Mouse (Mus musculus) heart, adult 2 months (tissue): ENCODE data around the gene Msl3. TPM values are rescaled to one million over a fixed set of nuclear protein-coding genes. Genes with fewer than 3 reads are reported as not detected.
A peak's percentile ranks its signal among the peaks of the same experiment; 100 is the strongest.
"Not testable (repeated sequence)": the region's sequence is repeated elsewhere in the genome, so short reads cannot be mapped to it uniquely, and the experiment has no call there.

Experiments used
- DNase-seq, 2 experiments: peaks; one replicate each; pipeline ENCODE4 v3.0.0; 2021
- H3K27ac ChIP-seq: fragments of 200-600 bp; 2 replicates; pipeline ENCODE4 v1.8.1; 2022
- H3K27me3 ChIP-seq: fragments of 200-500 bp; 2 replicates; pipeline ENCODE4 v1.6.1; 2012; ENCODE audit warnings: mild to moderate bottlenecking, low read length, inconsistent platforms, mixed read lengths; ENCODE audit not compliant: control insufficient read depth, insufficient read depth
- H3K36me3 ChIP-seq: fragments of 200-500 bp; 2 replicates; pipeline ENCODE4 v1.6.1; 2012; ENCODE audit warnings: low read length, inconsistent platforms; ENCODE audit not compliant: control insufficient read depth, insufficient read depth
- H3K4me1 ChIP-seq: fragments of 200-500 bp; 2 replicates; pipeline ENCODE4 v1.6.1; 2011; ENCODE audit warnings: low read length; ENCODE audit not compliant: control insufficient read depth, insufficient read depth
- H3K4me3 ChIP-seq: fragments of 200-600 bp; 2 replicates; pipeline ENCODE4 v1.8.1; 2022
- H3K79me2 ChIP-seq: fragments of 200-500 bp; replicated peaks from 2 replicates; pipeline ENCODE4 v1.6.1; 2012; ENCODE audit warnings: mild to moderate bottlenecking, inconsistent platforms, low read length, moderate library complexity, mixed read lengths; ENCODE audit not compliant: control insufficient read depth, insufficient read depth
- H3K9ac ChIP-seq: fragments of 200-500 bp; 2 replicates; pipeline ENCODE4 v1.6.1; 2012; ENCODE audit warnings: low read depth, mild to moderate bottlenecking, control low read depth, inconsistent platforms, low read length, mixed read lengths
- CTCF ChIP-seq: fragments of 200-600 bp; IDR thresholded peaks from 2 replicates; pipeline ENCODE4 v1.8.1; 2022; ENCODE audit warnings: antibody characterized with exemption, mild to moderate bottlenecking, moderate library complexity
- EP300 ChIP-seq: fragments of 200-500 bp; IDR thresholded peaks from 2 replicates; pipeline ENCODE4 v1.6.1; 2011; ENCODE audit warnings: low read depth, low read length, control low read depth; ENCODE audit not compliant: insufficient read depth
- POLR2A ChIP-seq: fragments of 200-500 bp; IDR thresholded peaks from 2 replicates; pipeline ENCODE4 v1.6.1; 2011; ENCODE audit warnings: mild to moderate bottlenecking, low read depth, low read length, control low read depth; ENCODE audit not compliant: insufficient read depth
- WGBS: fragments of 180-500 bp; shearing (Covaris S2); methylation state at CpG from one replicate; pipeline ENCODE4 v1.1.7; 2018; 5-methylcytosine and 5-hydroxymethylcytosine counted together
- intact Hi-C: fragments of 180-260 bp; cut with DNase I; formaldehyde crosslinking; loops from one replicate; pipeline ENCODE4 v1.15.1; 2025
- polyA plus RNA-seq: library from polyadenylated mRNA; depleted of rRNA; stranded (reverse); fragments of >200 nt; gene quantifications from 2 replicates; pipeline ENCODE4 v1.2.3, GENCODE M21; 2012
- total RNA-seq, 2 experiments: library from RNA; stranded (reverse); gene quantifications; 2 replicates each; pipeline ENCODE4 v1.2.3; 2021

Gene Msl3
- total and polyA plus RNA-seq, 3 experiments = 23.0 to 56.0 (median 43.2) TPM

GRCm38 (mm10) chrX:168663982-168664689 lies 9.6 kb downstream of the Msl3 start:
- H3K27ac ChIP-seq = peak overlapping the region; percentile 23; the same call in 1 of the 2 replicates
- H3K36me3 ChIP-seq = no peaks in the 10 kb centered on the region; the same call in 1 of the 2 replicates
- intact Hi-C loops = no loop called here
- H3K9ac ChIP-seq = no peak overlapping the region
- no peak overlapping the region for H3K4me3 ChIP-seq
- H3K4me1 ChIP-seq = no peaks in the 10 kb centered on the region; the same call in 1 of the 2 replicates
- H3K79me2 ChIP-seq = no peaks in the 10 kb centered on the region
- TF ChIP-seq POLR2A (no peak), CTCF (peak; percentile 54), EP300 (no peak)
- DNase-seq = peak; percentile 30 to 63
- no peaks in the 10 kb centered on the region for H3K27me3 ChIP-seq
- 50% methylated on average over 12 of the region's 12 CpGs for WGBS

GRCm38 (mm10) chrX:168660236-168660635 lies 13.5 kb downstream of the Msl3 start:
- H3K4me1 ChIP-seq = no peaks in the 10 kb centered on the region; the same call in 1 of the 2 replicates
- H3K27ac ChIP-seq = no peak overlapping the region
- 55% methylated on average over 4 of the region's 4 CpGs for whole genome bisulfite sequencing
- TF ChIP-seq CTCF = no peak
- TF ChIP-seq POLR2A = no peak
- TF ChIP-seq EP300 = no peak
- H3K27me3 ChIP-seq = no peaks in the 10 kb centered on the region
- DNase-seq = no peak
- intact Hi-C loops = no loop called here
- H3K9ac ChIP-seq = no peak overlapping the region
- H3K79me2 ChIP-seq = no peaks in the 10 kb centered on the region
- no peaks in the 10 kb centered on the region; the same call in none of the 2 replicates for H3K36me3 ChIP-seq
- H3K4me3 ChIP-seq = no peak overlapping the region

GRCm38 (mm10) chrX:168659803-168660202 lies 13.9 kb downstream of the Msl3 start:
- not testable (repeated sequence) for H3K36me3 ChIP-seq, H3K4me1 ChIP-seq, H3K27ac ChIP-seq, DNase-seq, H3K27me3 ChIP-seq, H3K79me2 ChIP-seq, H3K9ac ChIP-seq, H3K4me3 ChIP-seq
- peak; percentile 63 for TF ChIP-seq CTCF
- intact Hi-C loops = loop anchor here (5.0 kb wide), 1 partner anchor 277 kb away; no protein-coding TSS in a partner anchor
- WGBS = 60% methylated on average over 4 of the region's 4 CpGs

GRCm38 (mm10) chrX:168659275-168659674 lies 14.4 kb downstream of the Msl3 start:
- Histone ChIP-seq H3K27ac (no peak overlapping the region), H3K9ac (no peak overlapping the region), H3K4me1 (no peaks in the 10 kb centered on the region; the same call in 1 of the 2 replicates), H3K36me3 (peaks cover 1% of the 10 kb centered on the region), H3K4me3 (no peak overlapping the region), H3K27me3 (no peaks in the 10 kb centered on the region), H3K79me2 (no peaks in the 10 kb centered on the region)
- WGBS = 71% methylated on average over 3 of the region's 3 CpGs
- DNase-seq = no peak
- intact Hi-C loops = loop anchor here (5.0 kb wide), 1 partner anchor 278 kb away; no protein-coding TSS in a partner anchor
- TF ChIP-seq CTCF (no peak), EP300 (no peak), POLR2A (no peak)

GRCm38 (mm10) chrX:168657795-168658194 lies 15.9 kb downstream of the Msl3 start:
- intact Hi-C loops = loop anchor here (5.0 kb wide), 1 partner anchor 280 kb away; no protein-coding TSS in a partner anchor
- Histone ChIP-seq H3K4me1 (no peaks in the 10 kb centered on the region), H3K36me3 (peaks cover 4% of the 10 kb centered on the region), H3K4me3 (no peak overlapping the region), H3K79me2 (no peaks in the 10 kb centered on the region), H3K27ac (no peak overlapping the region), H3K27me3 (no peaks in the 10 kb centered on the region), H3K9ac (no peak overlapping the region)
- DNase-seq = no peak
- TF ChIP-seq EP300 (no peak), POLR2A (no peak), CTCF (no peak)
- WGBS = 84% methylated on average over 1 of the region's 1 CpGs

- no peak for TF ChIP-seq CTCF
- no peak for TF ChIP-seq EP300
- no peak for TF ChIP-seq POLR2A
- Histone ChIP-seq H3K9ac (no peak overlapping the region), H3K79me2 (no peaks in the 10 kb centered on the region), H3K36me3 (peaks cover 9% of the 10 kb centered on the region; the same call in 1 of the 2 replicates), H3K4me3 (no peak overlapping the region), H3K4me1 (no peaks in the 10 kb centered on the region; the same call in 1 of the 2 replicates), H3K27ac (no peak overlapping the region), H3K27me3 (no peaks in the 10 kb centered on the region)
- intact Hi-C loops = no loop called here
- 55% methylated on average over 2 of the region's 2 CpGs for WGBS
- no peak for DNase-seq
Measured at GRCm38 (mm10) chrX:168649336-168649735, 24.4 kb downstream of the Msl3 start.
